19 mouse cellular contexts compared by ENCODE assay signal in genomic region chr5:76969250-76969649, GRCm38 (mm10). TPM values are rescaled to one million over a fixed set of nuclear protein-coding genes. Genes with fewer than 3 reads are reported as not detected.
DNase-seq lines count a peak whose midpoint lies in the region; ATAC-seq and TF ChIP-seq lines count a peak whose summit lies in the region.
"Had no signal": no experiment of that assay in that cellular context is flagged by ENCODE, and none has a peak within 500 bp of the region (broad histone marks: within the 10 kb centered on the region; RNA-seq: fewer than 3 reads in every experiment).

No protein-coding gene starts in this region.

- H3K27ac ChIP-seq in layer of hippocampus, adult 2 months, result peak overlapping the region; percentile 10; the same call in 1 of the 2 replicates
- H3K27ac ChIP-seq: embryonic facial prominence, embryonic 13.5 days; forebrain, embryonic 13.5 days; gastrocnemius, adult 2 months; heart, embryonic 13.5 days; hindbrain, embryonic 15.5 days had no signal

- peak; percentile 37 to 40 for DNase-seq in cerebellum, postnatal 10 days
- peak; percentile 45 for DNase-seq in kidney, adult 9 months
- DNase-seq in kidney, postnatal 14 days, result no peak
- no peak for DNase-seq in layer of hippocampus, adult 2 months (ENCODE audit: low spot score in 2 of 2)
- DNase-seq in layer of hippocampus, postnatal 14 days (ENCODE audit: low spot score in 2 of 2), result no peak
- DNase-seq in heart, adult 11 months, result no peak
- DNase-seq: adrenal gland, postnatal 25 days; cerebellum, adult 2 months; cerebellum, postnatal 25 days; gastrocnemius, adult 2 months; gastrocnemius, postnatal 25 days; heart, postnatal 36 days had no signal

- no peak overlapping the region for H3K4me3 ChIP-seq in layer of hippocampus, adult 2 months
- H3K4me3 ChIP-seq: embryonic facial prominence, embryonic 13.5 days; forebrain, embryonic 13.5 days; gastrocnemius, adult 2 months; heart, embryonic 13.5 days; hindbrain, embryonic 15.5 days had no signal

- no peak for ATAC-seq in cerebellum, adult (ENCODE audit: insufficient number of reproducible peaks, low FRiP score, low TSS enrichment)
- ATAC-seq: forebrain, embryonic 13.5 days had no signal

- no peak for TF ChIP-seq CTCF in layer of hippocampus, adult 2 months (conservative IDR thresholded peaks at IDR 0.05)

RNA-seq across cellular contexts. Expression of gene Srp72, which starts 5.2 kb away (rescaled TPM):
- total RNA-seq in layer of hippocampus, adult 2 months (2021), result 100 to 1,000 TPM; 104 to 111 TPM
- total RNA-seq in layer of hippocampus, postnatal 14 days (2021), result 100 to 1,000 TPM; 121 to 128 TPM

RNA-seq across cellular contexts. Expression of gene Ppat, which starts 17.9 kb away (rescaled TPM):
- 10 to 100 TPM; 15.7 to 17.8 TPM for total RNA-seq in layer of hippocampus, adult 2 months (2021)
- total RNA-seq in layer of hippocampus, postnatal 14 days (2021), result 10 to 100 TPM; 13.8 to 14.5 TPM

RNA-seq across cellular contexts. Expression of gene Paics, which starts 18.1 kb away (rescaled TPM):
- 10 to 100 TPM; 90.4 to 92.5 TPM for total RNA-seq in layer of hippocampus, adult 2 months (2021)
- total RNA-seq in layer of hippocampus, postnatal 14 days (2021), result 10 to 100 TPM; 87.7 to 95.4 TPM

RNA-seq across cellular contexts. Expression of gene Arl9, which starts 34.6 kb away (rescaled TPM):
- 1 to 10 TPM in 1 of 2 experiments, not detected in 1; 1.0 TPM for total RNA-seq in layer of hippocampus, adult 2 months (2021)
- total RNA-seq in layer of hippocampus, postnatal 14 days (2021), result not detected
- total RNA-seq: gastrocnemius, adult 2 months; gastrocnemius, postnatal 25 days; heart, postnatal 36 days had no signal

RNA-seq across cellular contexts. Expression of gene Thegl, which starts 46.6 kb away (rescaled TPM):
- 1 to 10 TPM; 1.4 to 1.6 TPM for total RNA-seq in layer of hippocampus, adult 2 months (2021)
- total RNA-seq in layer of hippocampus, postnatal 14 days (2021), result 1 to 10 TPM; 1.3 to 1.4 TPM
- total RNA-seq: adrenal gland, postnatal 25 days; CH12.LX; gastrocnemius, adult 2 months; gastrocnemius, postnatal 25 days; granulocyte monocyte progenitor cell, adult 5-6 weeks; heart, postnatal 36 days had no signal

Comparison
In these comparisons a context has a peak if more than half of its experiments do, and no peak if none do; other contexts are left out.
1. DNase-seq: peak in cerebellum, postnatal 10 days (2 of 2) and kidney, adult 9 months (single experiment); none in kidney, postnatal 14 days (single experiment), layer of hippocampus, adult 2 months (0 of 2), layer of hippocampus, postnatal 14 days (0 of 2) and heart, adult 11 months (single experiment).